Comparison of ENCODE assay signal across 13 mouse cellular contexts in the genomic region with DNA sequence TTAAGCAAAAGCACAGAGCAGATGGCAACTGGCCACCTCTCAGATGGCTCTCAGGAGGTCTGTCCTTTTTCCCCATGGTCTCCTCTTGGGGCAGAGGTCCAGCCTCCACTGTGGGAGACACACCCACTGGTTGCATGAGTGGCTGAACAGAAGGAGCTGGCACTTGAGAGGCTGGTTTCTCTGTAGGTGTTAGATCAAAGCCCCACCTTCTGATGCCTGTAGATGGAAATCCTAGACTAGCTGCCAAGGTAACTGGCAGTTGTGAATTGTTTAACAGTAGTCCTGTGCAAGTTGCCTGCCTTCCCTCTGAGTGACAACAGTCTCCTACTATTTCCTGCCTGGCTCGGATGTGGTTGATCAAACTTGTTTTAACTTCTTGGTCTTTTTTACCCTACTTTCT. TPM values are rescaled to one million over a fixed set of nuclear protein-coding genes. Genes with fewer than 3 reads are reported as not detected.
A peak's percentile ranks its signal among the peaks of the same experiment; 100 is the strongest.
DNase-seq lines count a peak whose midpoint lies in the region; ATAC-seq lines count a peak whose summit lies in the region.
"Had no signal": no experiment of that assay in that cellular context is flagged by ENCODE, and none has a peak within 500 bp of the region (broad histone marks: within the 10 kb centered on the region; RNA-seq: fewer than 3 reads in every experiment).

No protein-coding gene starts in this region.

- no peak overlapping the region for H3K9ac ChIP-seq in kidney, embryonic 16.5 days (replicated peaks; ENCODE audit: low read length)
- no peak overlapping the region for H3K9ac ChIP-seq in heart, embryonic 12.5 days
- H3K9ac ChIP-seq: hindbrain, embryonic 12.5 days; limb, embryonic 12.5 days; liver, postnatal 0 days had no signal

- H3K9me3 ChIP-seq in kidney, embryonic 16.5 days (ENCODE audit: low read length), result no peaks in the 10 kb centered on the region
- no peaks in the 10 kb centered on the region for H3K9me3 ChIP-seq in heart, embryonic 12.5 days (replicated peaks)
- H3K9me3 ChIP-seq: hindbrain, embryonic 12.5 days; limb, embryonic 12.5 days had no signal

- DNase-seq in kidney, postnatal 14 days, result no peak
- peak; percentile 67 for DNase-seq in T-cell, adult 2 months (ENCODE audit: low spot score)
- DNase-seq in thymus, postnatal 10 days (ENCODE audit: low spot score in 2 of 2), result peak; percentile 27 to 49
- no peak for DNase-seq in gastrocnemius, postnatal 10 days
- DNase-seq: kidney, adult 9 months; liver, postnatal 0 days; right cerebral cortex, postnatal 25 days had no signal

- ATAC-seq in kidney, embryonic 16.5 days (ENCODE audit: low FRiP score, low TSS enrichment), result 0 out of 2 replicates have a peak, but pooled peaks have one; percentile 49
- ATAC-seq in hematopoietic stem cell, adult 5-6 weeks (replicated peaks in 1 of 2; ENCODE audit: insufficient read depth in 1 of 2, low FRiP score in 2 of 2, low TSS enrichment in 1 of 2, low read depth in 1 of 2, poor library complexity in 2 of 2, severe bottlenecking in 2 of 2), result peak; percentile 61 to 80
- no peak for ATAC-seq in heart, embryonic 12.5 days (ENCODE audit: insufficient number of reproducible peaks, low FRiP score)
- ATAC-seq: liver, postnatal 0 days had no signal

- H3K36me3 ChIP-seq in kidney, embryonic 16.5 days (ENCODE audit: insufficient read depth, low read length), result peaks cover 12% of the 10 kb centered on the region
- H3K36me3 ChIP-seq in heart, embryonic 12.5 days, result peaks cover 41% of the 10 kb centered on the region

- no peaks in the 10 kb centered on the region for H3K27me3 ChIP-seq in kidney, embryonic 16.5 days (ENCODE audit: insufficient read depth, low read length)
- H3K27me3 ChIP-seq in heart, embryonic 12.5 days (replicated peaks), result no peaks in the 10 kb centered on the region
- H3K27me3 ChIP-seq: hindbrain, embryonic 12.5 days; limb, embryonic 12.5 days had no signal

- H3K27ac ChIP-seq in kidney, embryonic 16.5 days (ENCODE audit: low read length), result peak overlapping the region; percentile 21; the same call in 1 of the 2 replicates
- no peak overlapping the region for H3K27ac ChIP-seq in heart, embryonic 12.5 days (ENCODE audit: poor library complexity, severe bottlenecking)
- H3K27ac ChIP-seq: heart, adult 2 months; hindbrain, embryonic 12.5 days; limb, embryonic 12.5 days had no signal

- H3K4me2 ChIP-seq in kidney, embryonic 16.5 days (replicated peaks; ENCODE audit: low read depth, low read length), result no peak overlapping the region
- no peak overlapping the region for H3K4me2 ChIP-seq in heart, embryonic 12.5 days
- H3K4me2 ChIP-seq: hindbrain, embryonic 12.5 days; limb, embryonic 12.5 days had no signal

- no peak overlapping the region for H3K4me3 ChIP-seq in kidney, embryonic 16.5 days (ENCODE audit: low read length)
- H3K4me3 ChIP-seq in heart, embryonic 12.5 days, result no peak overlapping the region
- H3K4me3 ChIP-seq: heart, adult 2 months; hindbrain, embryonic 12.5 days; limb, embryonic 12.5 days had no signal

- WGBS in kidney, embryonic 16.5 days, result 48% methylated on average over 1 of the region's 1 CpGs
- 54% methylated on average over 1 of the region's 1 CpGs for WGBS in heart, embryonic 12.5 days

- H3K4me1 ChIP-seq in kidney, embryonic 16.5 days (ENCODE audit: insufficient read depth, low read length), result 0 out of 2 replicates have a peak, but pooled peaks cover 5% of the 10 kb centered on the region
- H3K4me1 ChIP-seq in heart, embryonic 12.5 days (replicated peaks), result peaks cover 10% of the 10 kb centered on the region; the same call in 1 of the 2 replicates
- H3K4me1 ChIP-seq: hindbrain, embryonic 12.5 days; limb, embryonic 12.5 days had no signal

RNA-seq across cellular contexts. Expression of a gene that starts 40.0 kb away (rescaled TPM):
- 32.1 and 35.6 TPM in 2 replicates for polyA plus RNA-seq in kidney, embryonic 16.5 days (2015; fragmentation: Nextera tagmentation; extraction: Ambion mirVana)
- total RNA-seq in hematopoietic stem cell, adult 5-6 weeks (2017), result 15.0 and 15.4 TPM in 2 replicates
- 10 to 100 TPM; 24.5 to 25.8 TPM for total RNA-seq in gastrocnemius, postnatal 10 days (2021)
- 30.0 and 33.7 TPM in 2 replicates for polyA plus RNA-seq in heart, embryonic 12.5 days (2016; fragmentation: Nextera tagmentation; extraction: Ambion mirVana)

RNA-seq across cellular contexts. Expression of a gene that starts 42.3 kb away (rescaled TPM):
- polyA plus RNA-seq in kidney, embryonic 16.5 days (2015; fragmentation: Nextera tagmentation; extraction: Ambion mirVana), result 7.1 and 14.1 TPM in 2 replicates
- 6.6 and 13.0 TPM in 2 replicates for total RNA-seq in hematopoietic stem cell, adult 5-6 weeks (2017)
- total RNA-seq in gastrocnemius, postnatal 10 days (2021), result 10 to 100 TPM; 26.8 to 30.3 TPM
- 19.4 and 20.8 TPM in 2 replicates for polyA plus RNA-seq in heart, embryonic 12.5 days (2016; fragmentation: Nextera tagmentation; extraction: Ambion mirVana)

Comparison
In these comparisons a context has a peak if more than half of its experiments do, and no peak if none do; other contexts are left out.
1. DNase-seq: peak in T-cell, adult 2 months (single experiment) and thymus, postnatal 10 days (2 of 2); none in kidney, postnatal 14 days (single experiment) and gastrocnemius, postnatal 10 days (single experiment).